Mouse (Mus musculus): ENCODE data around the gene Runx1.

GRCm38 (mm10) chr16:92825908-92826650, at the start of gene Runx1:
- TF ChIP-seq CTCF (conservative IDR thresholded peaks at IDR 0.05; ENCODE audit: insufficient read depth, insufficient read length, low read depth, low read length) (no peak), POLR2A (IDR thresholded peaks at IDR 0.05; ENCODE audit: low read depth, low read length) (no peak)

Data from kidney, adult 2 months (tissue).